Mouse (Mus musculus) stomach, postnatal 0 days (tissue): Measurements from ENCODE around the gene Bach1.
"Not testable (repeated sequence)": the region's sequence is repeated elsewhere in the genome, so short reads cannot be mapped to it uniquely, and the experiment has no call there.

Experiments
- CTCF ChIP-seq: IDR thresholded peaks from 2 replicates; pipeline ENCODE4 v1.5.1; 2016; ENCODE audit warnings: antibody characterized with exemption, low read depth, mild to moderate bottlenecking, moderate library complexity
- EP300 ChIP-seq: optimal IDR thresholded peaks from 2 replicates; pipeline ENCODE3; 2016; ENCODE audit warnings: antibody characterized with exemption

GRCm38 (mm10) chr16:87688328-87688727 lies 10.4 kb upstream of the Bach1 start:
- not testable (repeated sequence) for TF ChIP-seq EP300, CTCF
